Mouse (Mus musculus) kidney, adult 2 months (tissue): Measurements from ENCODE around the gene Carns1. TPM values are rescaled to one million over a fixed set of nuclear protein-coding genes. Genes with fewer than 3 reads are reported as not detected.

Source experiments
- DNase-seq: peaks from one replicate; pipeline ENCODE4 v3.0.0; 2021
- H3K27ac ChIP-seq: fragments of 200-500 bp; 2 replicates; pipeline ENCODE4 v1.5.1; 2012; ENCODE audit warnings: low read depth, low read length, control low read depth, inconsistent platforms; ENCODE audit not compliant: insufficient read depth
- H3K27me3 ChIP-seq: fragments of 200-500 bp; replicated peaks from 2 replicates; pipeline ENCODE4 v1.6.1; 2012; ENCODE audit warnings: mild to moderate bottlenecking, moderate library complexity, low read length, inconsistent platforms; ENCODE audit not compliant: control insufficient read depth, insufficient read depth
- H3K36me3 ChIP-seq: fragments of 200-500 bp; 2 replicates; pipeline ENCODE4 v1.6.1; 2012; ENCODE audit warnings: mild to moderate bottlenecking, moderate library complexity, low read length, inconsistent platforms; ENCODE audit not compliant: control insufficient read depth, insufficient read depth
- H3K4me1 ChIP-seq: fragments of 200-500 bp; 2 replicates; pipeline ENCODE4 v1.6.1; 2011; ENCODE audit warnings: low read length; ENCODE audit not compliant: control insufficient read depth, insufficient read depth
- H3K4me3 ChIP-seq: fragments of 200-500 bp; 2 replicates; pipeline ENCODE4 v1.5.1; 2011; ENCODE audit warnings: mild to moderate bottlenecking, low read depth, low read length, control low read depth; ENCODE audit not compliant: insufficient read depth
- CTCF ChIP-seq: fragments of 200-500 bp; conservative IDR thresholded peaks from 2 replicates; pipeline ENCODE4 v1.5.1; 2011; ENCODE audit warnings: low read depth, mild to moderate bottlenecking, control low read depth, low read length, moderate library complexity, mixed read lengths; ENCODE audit not compliant: insufficient read depth, insufficient read length
- POLR2A ChIP-seq: fragments of 200-500 bp; IDR thresholded peaks from one replicate; pipeline ENCODE4 v1.6.1; 2011; ENCODE audit warnings: low read depth, low read length, control low read depth
- WGBS: fragments of 180-500 bp; shearing (Covaris S2); methylation state at CpG from one replicate; pipeline ENCODE4 v1.1.7; 2018; 5-methylcytosine and 5-hydroxymethylcytosine counted together
- polyA plus RNA-seq: library from polyadenylated mRNA; depleted of rRNA; stranded (reverse); fragments of >200 nt; gene quantifications from 2 replicates; pipeline ENCODE4 v1.2.3, GENCODE M21; 2012

Gene Carns1
- polyA plus RNA-seq, 1 experiment: 3.8 TPM

DNA sequence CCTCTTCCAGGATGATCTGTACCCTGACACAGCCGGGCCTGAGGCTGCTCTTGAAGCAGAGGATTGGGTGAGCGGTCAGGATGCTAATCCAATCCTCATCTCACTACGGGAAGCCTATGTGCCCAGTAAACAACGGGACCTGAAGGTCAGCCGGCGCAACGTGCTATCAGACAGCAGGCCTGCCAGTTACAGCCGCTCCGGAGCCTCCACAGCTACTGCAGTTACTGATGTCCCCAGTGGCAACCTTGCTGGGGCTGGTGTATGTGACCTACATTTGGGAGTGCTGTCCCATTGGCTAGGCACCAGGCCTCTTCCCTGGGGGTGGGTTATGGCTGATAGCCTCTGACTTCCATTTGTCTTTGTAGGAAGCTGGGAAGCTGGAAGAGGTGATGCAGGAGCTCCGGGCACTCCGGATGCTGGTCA, 22.0 kb downstream of the Carns1 start, which contains the start of gene Ptprcap:
Gene Ptprcap, plus strand, starts transcription at position 373 of the 423 bp plus-strand sequence.
- Histone ChIP-seq H3K4me1 (peaks cover 10% of the 10 kb centered on the region), H3K27me3 (no peaks in the 10 kb centered on the region), H3K4me3 (no peak within 1 kb of the TSS), H3K27ac (no peak within 1 kb of the TSS), H3K36me3 (no peaks in the 10 kb centered on the region)
- TF ChIP-seq POLR2A (no peak), CTCF (no peak)
- WGBS: 71% methylated on average over 11 of the region's 11 CpGs
- no peak for DNase-seq

DNA sequence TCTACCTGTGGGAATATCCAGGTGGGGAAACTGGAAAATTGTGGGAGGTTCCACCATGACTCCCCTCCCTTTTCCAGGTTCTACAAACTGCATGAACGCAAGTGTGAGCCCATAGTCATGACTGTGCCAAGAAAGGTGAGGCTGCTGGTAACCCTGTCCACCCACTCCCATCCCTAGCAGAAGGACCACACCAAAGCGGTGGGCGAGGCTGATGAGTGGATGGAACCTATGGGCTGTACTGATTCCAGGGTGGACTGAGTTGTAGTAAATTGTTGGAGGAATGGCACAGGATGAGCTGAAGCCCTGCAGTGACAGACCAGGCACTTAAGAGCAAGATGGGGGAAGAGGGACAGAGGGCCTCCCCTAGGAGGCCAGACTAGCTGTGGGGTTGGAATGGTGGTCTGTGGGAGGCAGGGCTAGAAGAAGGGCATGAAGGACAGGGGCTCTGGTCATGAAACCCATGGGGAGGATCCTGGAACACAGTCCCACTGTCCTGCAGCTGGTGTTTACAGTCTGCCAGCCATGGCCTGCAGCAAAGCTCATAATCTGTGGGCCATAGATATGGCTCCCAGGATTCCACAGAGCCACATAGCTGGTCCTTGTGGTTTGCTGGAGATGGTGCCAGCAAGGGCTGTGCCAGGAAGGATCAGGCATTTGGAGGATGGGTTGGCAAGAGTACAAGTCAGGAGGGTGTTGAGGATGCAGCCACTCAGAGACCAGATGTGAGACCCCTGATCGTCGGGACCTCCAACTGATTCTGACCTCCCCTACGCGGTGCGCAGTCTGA, 22.6 kb downstream of the Carns1 start:
- no peak for DNase-seq
- no peak overlapping the region for H3K27ac ChIP-seq
- no peaks in the 10 kb centered on the region for H3K36me3 ChIP-seq

DNA sequence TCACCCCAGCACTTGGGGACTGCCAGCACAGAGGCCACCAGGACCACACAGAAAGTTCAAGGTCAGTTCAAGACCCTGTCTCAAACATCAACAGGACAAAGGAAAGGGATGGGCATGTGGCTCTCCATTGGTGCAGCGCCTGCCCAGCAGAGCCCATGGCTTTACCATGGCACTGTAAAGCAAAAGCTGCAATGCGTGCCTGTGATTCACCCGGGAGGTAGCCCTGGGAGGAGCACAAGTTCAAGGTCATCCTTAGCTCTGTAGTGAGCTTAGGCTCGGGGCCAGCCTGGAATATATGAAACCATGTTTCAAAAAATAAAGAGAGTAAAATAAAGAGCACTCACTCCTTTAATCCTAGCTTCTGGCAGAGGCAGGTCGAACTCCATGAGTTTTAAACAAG, 23.4 kb downstream of the Carns1 start:
- H3K4me3 ChIP-seq: no peak overlapping the region
- no peaks in the 10 kb centered on the region for H3K27me3 ChIP-seq
- DNase-seq: no peak
- peaks cover 15% of the 10 kb centered on the region for H3K4me1 ChIP-seq
- H3K27ac ChIP-seq: no peak overlapping the region
- no peak for TF ChIP-seq POLR2A
- TF ChIP-seq CTCF: no peak
- no peaks in the 10 kb centered on the region for H3K36me3 ChIP-seq
- WGBS: 82% methylated on average over 5 of the region's 5 CpGs

More for the DNA sequence above, 22.6 kb downstream of the Carns1 start:
- no peaks in the 10 kb centered on the region for H3K27me3 ChIP-seq
- no peak for TF ChIP-seq POLR2A
- TF ChIP-seq CTCF: no peak
- no peak overlapping the region for H3K4me3 ChIP-seq
- H3K4me1 ChIP-seq: peaks cover 15% of the 10 kb centered on the region
- WGBS: 84% methylated on average over 8 of the region's 8 CpGs

DNA sequence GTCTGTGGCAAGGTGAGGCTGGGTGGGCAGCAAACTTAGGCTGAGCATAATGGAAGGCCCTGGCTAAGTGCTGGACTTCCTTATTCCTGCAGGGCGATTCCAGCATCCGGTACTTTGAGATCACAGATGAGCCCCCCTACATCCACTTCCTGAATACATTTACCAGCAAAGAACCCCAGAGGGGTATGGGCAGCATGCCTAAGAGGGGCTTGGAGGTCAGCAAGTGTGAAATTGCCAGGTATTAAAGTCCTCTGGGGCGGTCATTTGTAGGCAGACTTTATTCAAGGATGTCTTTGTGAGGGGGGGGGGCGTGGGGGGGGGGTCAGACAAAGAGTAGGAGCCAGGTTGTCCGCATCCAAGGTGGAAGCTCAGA, 23.8 kb downstream of the Carns1 start:
- 75% methylated on average over 5 of the region's 5 CpGs for WGBS
- Histone ChIP-seq H3K27me3 (no peaks in the 10 kb centered on the region), H3K27ac (no peak overlapping the region), H3K4me1 (peaks cover 15% of the 10 kb centered on the region), H3K4me3 (no peak overlapping the region), H3K36me3 (no peaks in the 10 kb centered on the region)
- no peak for DNase-seq
- TF ChIP-seq CTCF: no peak
- TF ChIP-seq POLR2A: no peak

DNA sequence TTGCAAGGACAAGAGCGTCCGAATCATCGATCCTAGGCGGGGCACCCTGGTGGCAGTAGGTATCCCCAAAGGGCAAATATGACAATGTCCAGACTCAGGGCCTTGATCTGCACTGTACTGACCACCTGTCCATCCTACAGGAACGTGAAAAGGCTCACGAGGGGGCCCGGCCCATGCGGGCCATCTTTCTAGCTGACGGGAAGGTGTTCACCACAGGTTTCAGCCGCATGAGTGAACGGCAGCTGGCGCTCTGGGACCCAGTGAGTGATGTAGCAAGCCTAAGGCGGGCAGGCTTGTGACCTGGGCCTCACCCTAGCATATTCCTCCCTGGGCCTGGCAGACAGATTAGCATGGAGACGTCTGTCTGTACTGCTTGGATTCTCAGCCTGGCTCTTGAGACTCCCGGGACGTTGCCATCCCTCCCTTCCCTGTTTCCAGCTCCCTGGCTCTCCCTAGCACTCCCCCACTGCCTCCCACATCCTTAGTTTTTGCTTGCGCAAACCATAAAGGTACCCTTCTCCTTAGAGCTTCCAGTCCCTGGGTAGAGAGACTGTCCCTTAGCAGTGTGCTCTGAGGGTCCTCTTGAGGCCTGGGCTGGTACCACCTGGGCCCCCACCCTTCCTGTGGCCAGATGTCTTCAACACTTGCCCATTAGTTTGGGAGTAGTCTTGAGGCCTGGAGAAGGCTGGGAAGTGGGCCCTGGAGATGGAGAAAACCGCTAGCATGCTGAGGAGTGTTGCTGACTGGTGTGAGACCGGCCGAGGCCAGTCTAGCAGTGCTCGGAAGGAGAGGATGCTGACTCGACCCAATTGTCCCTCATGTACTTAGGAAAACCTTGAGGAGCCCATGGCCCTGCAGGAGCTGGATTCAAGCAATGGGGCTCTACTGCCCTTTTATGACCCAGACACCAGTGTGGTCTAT, 24.5 kb downstream of the Carns1 start:
- no peak overlapping the region for H3K4me3 ChIP-seq
- TF ChIP-seq POLR2A (no peak), CTCF (no peak)
- WGBS: 80% methylated on average over 22 of the region's 22 CpGs
- no peak overlapping the region for H3K27ac ChIP-seq
- H3K27me3 ChIP-seq: no peaks in the 10 kb centered on the region
- DNase-seq: no peak
- peaks cover 15% of the 10 kb centered on the region for H3K4me1 ChIP-seq
- no peaks in the 10 kb centered on the region for H3K36me3 ChIP-seq

DNA sequence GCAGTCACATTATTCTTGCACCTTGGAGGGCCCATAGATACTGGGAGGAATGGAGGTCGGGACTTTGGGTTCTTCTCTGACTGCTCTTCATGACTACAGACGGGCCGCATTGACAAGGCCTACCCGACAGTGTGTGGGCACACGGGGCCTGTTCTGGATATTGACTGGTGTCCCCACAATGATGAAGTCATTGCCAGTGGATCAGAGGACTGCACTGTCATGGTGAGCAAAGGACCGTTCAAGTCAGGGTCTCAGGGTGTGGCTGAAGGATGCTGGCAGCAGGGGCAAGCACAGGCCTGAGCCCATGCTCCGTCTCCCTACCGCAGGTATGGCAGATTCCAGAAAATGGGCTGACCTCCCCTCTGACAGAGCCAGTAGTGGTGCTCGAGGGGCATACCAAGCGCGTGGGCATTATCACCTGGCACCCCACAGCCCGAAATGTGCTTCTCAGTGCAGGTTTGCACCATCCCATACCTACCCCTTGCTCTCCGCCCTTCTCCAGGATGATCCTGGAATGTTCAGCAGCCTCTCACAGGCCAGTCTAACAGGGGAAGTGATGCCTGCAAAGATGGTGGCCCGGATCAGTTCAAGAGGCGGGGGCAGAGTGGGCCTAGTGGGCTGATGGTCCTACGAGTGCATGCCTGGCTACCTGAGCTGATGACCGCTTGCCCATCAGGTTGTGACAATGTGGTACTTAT, 25.4 kb downstream of the Carns1 start:
- H3K4me3 ChIP-seq: peak overlapping the region; percentile 95; the same call in 1 of the 2 replicates

More for the DNA sequence above, 25.4 kb downstream of the Carns1 start:
- no peak for DNase-seq
- TF ChIP-seq CTCF: no peak
- no peak for TF ChIP-seq POLR2A
- Histone ChIP-seq H3K27ac (no peak overlapping the region), H3K27me3 (no peaks in the 10 kb centered on the region), H3K4me1 (peaks cover 15% of the 10 kb centered on the region), H3K36me3 (no peaks in the 10 kb centered on the region)
- 91% methylated on average over 17 of the region's 17 CpGs for WGBS
